Mouse (Mus musculus): Measurements from ENCODE around the gene Tmed9.

The Tmed9 gene

DNA sequence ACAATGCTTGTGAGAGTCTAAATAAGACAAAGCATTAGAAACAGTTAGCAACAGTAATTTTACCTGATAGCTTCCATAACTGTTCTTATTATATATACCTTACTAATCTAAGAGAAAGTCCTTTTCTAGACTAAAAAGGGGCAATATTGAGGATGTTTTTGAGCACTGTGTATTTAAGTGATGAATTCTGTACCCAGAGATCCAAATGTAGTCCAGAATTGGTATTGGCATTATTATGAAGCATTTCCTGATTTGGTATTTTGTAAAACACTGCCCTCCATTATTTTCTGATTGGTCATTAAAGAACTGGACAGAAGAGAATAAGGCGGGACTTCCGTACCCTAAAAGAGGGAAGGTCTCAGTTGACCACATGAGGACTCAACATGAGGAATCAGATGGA lies at the start of gene Tmed9:
Gene Tmed9, plus strand, starts transcription at position 301 of the 400 bp plus-strand sequence.
- no peak for DNase-seq

DNA sequence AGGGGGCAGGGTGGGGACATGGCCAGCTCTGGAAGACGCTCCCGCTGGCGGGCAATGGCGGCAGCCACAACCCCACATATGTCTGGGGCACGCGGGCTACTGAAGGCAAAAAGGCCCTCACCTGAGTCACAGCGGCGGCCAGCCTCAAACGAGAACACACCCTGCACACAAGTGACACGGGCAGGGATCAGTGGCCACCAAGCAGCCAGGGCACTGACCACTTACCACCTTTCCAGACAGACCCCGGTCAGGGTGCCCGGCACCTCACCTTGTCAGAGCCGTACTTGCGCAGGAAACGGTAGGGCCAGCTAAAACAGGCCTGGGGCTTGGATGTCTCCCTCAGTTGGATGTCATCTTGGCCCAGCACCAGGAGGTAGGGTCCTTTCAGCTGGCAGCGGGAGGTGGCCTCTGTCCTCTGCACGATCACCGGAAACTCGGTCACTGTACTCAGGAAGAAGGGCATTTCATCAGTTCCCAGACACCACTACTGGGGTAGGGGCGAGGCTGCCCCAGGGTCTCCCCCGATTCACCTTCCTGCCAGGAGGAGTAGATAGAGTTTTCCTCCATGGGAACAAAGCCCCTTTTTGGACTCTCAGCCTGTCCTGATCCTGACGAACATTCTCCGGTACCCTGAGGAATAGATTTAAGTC lies 49.5 kb upstream of the Tmed9 start:
- DNase-seq, result no peak

DNA sequence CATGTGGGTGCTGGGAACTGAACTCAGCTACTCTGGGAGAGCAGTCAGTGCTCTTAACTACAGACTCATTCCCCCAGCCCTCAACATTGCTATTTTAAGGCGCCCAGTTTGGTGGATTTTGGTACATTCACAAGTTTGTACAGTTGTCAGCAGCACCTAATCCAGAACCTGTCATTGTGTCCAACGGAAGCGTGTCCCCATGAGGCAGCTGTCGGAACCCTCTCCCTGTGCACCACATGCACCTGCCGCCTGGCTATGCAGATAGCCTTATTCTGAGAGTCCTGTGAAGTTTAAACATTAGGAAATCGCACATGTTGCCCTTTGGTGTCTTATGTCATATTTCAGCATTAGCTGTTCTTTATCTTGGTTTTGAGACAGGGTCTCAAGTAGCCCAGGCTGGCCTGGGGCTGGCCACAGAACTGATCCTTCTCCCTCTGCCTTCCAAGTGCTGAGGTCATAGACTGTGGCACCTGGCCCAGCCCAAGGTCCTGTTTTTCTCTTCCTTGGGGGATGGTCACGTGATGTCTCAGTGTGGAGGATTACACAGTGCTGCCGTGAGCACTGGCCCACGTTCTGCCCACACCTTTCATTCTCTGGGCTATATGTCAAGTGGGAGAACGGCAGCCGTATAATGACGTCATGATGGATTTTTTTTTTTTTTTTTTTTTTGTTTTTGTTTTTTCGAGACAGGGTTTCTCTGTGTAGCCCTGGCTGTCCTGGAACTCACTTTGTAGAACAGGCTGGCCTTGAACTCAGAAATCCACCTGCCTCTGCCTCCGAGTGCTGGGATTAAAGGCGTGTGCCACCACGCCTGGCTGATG lies 47.6 kb upstream of the Tmed9 start:
- DNase-seq, result no peak

DNA sequence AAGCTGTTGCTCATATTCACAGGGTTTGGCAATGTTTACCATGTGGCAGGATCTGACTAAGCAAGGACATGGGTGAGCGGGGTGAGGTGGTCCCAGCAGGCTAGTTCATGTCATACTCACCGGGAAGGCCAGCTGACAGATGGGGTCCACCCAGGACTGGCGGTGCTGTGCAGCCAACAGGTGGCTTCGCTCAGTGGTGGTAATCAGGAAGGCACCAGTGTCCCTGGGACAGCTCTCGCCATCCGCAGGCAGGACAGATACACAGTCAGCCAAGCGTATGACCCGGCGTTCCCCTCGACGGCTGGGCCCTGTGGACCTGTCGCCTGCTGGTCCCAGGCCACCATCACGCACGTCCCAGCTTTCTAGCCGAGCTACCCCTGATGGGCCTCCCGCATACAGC lies 46.3 kb upstream of the Tmed9 start:
- no peak for DNase-seq

DNA sequence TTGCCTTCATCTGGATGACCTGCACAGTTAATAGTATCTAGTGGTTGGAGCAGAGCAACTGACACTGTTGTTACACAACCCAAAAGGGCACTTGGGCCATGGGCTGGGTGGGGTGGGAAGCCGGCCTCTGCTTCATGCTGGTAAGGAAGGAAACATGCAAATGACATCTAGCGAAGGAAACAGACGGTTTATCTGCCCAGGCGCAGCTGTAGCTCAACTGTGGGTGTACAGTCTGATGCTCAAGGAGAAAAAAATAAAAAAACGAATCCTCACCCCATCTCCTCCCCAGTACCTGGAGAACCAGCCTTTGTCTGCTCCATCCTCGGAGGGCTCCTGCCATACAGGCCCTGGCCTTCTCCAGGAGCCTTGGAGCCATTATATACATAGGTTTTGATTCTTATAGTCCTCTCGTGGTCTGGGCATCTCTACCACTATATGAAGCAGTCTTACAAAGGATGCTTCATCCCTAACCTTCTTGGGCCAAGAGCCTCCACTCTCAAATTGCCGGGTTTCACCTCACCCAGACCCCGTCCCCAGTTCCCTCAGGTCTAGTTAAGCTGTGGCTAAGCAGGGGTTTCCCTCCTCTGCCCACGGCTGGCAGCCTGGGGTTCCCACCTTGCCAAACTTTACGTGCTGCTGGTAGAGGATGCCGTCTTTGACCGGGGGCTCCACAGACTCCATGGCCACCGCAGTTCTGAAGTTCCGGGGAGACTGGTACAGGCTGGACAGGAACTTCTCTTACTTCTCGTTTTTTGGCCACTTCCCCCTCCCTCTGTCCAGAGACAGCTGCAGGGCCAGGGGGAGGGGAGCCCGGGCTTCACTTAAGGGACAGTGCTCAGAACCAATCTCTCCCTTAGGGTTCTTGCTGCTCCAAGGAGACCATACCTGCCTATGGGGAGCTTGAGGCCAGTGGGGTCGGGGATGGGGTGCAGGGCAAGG lies 45.4 kb upstream of the Tmed9 start:
- DNase-seq, result no peak

DNA sequence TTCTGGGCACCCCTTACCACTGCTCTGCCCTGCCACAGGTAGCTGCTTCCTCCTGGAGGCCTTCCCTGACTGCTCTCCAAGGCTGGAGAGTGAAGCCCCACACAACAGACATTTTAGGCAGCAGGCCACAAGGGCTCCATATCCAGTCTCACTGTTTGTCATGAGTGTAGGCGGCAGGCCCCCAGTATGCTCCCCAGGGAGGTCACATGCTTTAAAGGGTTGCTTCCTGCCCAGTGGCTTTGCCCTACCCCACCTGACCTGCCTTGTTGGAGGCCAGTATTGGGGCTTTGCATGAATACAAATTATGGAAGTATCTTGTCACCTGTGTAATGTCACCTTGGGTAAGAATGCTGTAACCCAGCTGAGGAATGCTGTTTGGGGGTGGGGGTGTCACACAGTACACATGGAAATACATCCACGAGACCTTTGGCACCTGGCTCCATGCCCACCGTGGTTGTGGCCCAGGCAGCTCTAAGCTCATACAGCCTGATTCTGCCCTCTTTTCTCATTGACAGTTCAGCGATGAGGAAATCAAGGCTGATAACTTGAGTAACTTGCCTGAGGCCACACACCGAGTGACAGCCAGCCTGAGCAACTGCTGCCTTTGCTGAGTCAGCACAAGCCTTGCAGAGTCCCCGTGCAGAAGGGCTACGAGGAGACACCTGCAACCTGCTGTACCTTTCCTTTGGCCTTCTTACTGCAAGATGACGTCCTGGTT lies 44.2 kb upstream of the Tmed9 start, which contains the start of gene Dok3:
Gene Dok3, minus strand, starts transcription at position 99 of the 718 bp plus-strand sequence.
- DNase-seq, result no peak

- no peak for DNase-seq
Measured at GRCm38 (mm10) chr13:55535191-55535590, 38.3 kb upstream of the Tmed9 start.

DNA sequence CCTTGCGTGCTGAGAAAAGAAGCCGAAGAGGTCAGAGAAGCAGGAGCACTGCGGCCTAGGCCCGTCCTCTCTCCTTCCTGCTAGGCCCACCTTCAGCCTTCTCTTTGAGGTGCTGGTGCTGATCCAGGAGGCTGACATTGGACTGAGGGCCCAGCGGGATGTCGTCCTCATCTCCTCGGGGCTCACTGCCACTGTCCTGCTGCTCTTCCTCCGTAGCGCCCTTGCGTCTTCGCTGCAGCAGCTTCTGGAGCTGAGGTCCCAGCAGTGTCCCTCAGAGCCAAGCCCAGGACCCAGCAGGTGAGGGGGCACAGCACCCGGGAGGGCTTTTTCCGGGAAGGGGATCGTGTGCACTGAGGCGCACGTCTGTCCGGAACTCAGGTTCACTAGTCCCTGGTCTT lies 37.7 kb upstream of the Tmed9 start:
- no peak for DNase-seq

DNA sequence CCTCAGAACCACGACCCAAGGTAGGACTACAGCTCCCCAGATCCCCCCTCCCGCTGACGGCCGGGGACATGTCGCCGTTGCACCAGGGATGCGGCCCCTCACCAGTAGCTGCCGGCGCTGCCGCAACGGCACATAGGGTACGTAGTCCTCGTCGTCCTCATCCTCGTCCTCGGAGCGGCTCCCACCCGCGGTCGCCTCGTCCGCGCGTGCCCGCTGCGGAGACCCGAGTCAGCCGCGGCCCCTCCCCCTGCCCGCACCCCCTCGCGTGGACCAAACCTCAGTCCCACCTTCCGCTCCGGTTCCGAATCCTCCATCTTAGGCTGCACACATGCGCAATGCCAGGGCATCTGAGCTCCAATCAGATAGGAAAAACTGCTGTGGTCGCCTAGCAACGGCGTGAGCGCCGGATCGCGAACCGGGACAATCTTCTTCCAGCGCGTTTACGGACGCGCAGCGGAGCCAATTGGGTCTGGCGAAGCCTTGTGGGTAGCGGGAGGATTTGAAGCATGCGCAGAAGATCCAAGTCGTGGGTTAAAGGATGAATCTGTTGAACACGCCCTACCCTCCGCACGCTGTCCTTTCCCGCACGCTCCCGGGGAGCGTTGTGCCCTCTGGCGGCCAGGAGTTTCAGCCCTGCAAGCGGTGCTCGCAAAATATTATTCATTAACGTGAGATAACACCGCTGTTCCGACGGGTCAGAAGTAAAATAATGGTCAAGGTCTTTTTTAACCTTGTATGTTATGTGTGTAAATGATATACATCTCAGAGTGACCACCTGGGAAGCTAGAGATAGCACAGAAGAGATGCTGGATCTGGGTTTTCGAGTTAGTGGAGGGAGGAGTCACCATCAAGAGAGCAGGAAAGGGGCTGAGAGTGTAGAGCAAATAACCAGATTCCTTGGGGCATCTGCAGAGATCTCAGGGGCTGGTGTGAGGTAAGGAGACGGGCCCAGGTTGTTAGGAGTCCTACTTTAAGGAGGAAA lies 37.0 kb upstream of the Tmed9 start, which contains the start of gene Ddx41:
Gene Ddx41, minus strand, starts transcription at position 465 of the 982 bp plus-strand sequence.
- DNase-seq, result peak; percentile 100

DNA sequence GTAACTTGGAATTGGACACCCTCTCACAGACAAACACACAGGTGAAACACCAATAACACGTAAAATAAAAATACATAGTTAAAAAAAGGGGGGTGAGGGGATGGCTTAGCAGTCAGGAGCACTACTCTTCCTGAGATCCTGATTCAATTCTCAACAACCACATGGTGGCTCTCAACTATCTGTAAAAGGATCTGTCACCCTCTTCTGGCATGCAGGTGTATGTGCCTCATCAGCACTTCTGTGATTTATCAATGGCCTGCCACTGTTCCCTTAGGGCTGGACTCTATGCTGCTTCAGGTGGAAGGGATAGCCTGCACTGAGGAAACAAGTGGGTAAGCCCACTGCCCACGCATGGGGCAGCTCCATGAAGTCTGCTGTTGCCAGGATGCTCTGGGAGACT lies 32.6 kb upstream of the Tmed9 start:
- DNase-seq, result no peak

- peak; percentile 92 for DNase-seq
Measured at GRCm38 (mm10) chr13:55542891-55543290, 30.6 kb upstream of the Tmed9 start.

GRCm38 (mm10) chr13:55543447-55543846 lies 30.1 kb upstream of the Tmed9 start:
- no peak for DNase-seq

DNA sequence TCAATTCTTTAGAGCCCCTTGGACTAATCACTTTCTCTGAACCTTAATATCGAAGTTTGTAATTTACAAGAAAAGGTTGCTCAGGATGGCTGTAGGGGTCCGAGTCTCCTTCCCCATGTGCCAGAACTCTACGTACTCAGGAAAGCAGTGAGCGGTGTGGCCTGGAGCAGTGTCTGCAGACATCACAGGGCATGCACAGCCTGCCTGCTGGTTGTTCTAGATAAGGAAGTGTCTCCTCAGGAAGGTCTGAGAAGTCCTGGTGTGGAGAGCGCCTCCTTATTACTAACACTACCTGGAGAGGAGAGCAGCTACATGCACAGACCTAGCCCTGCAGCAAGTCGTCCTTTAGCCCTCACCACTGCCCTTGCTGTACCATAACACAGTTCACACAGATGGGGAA lies 28.7 kb upstream of the Tmed9 start:
- no peak for DNase-seq

DNA sequence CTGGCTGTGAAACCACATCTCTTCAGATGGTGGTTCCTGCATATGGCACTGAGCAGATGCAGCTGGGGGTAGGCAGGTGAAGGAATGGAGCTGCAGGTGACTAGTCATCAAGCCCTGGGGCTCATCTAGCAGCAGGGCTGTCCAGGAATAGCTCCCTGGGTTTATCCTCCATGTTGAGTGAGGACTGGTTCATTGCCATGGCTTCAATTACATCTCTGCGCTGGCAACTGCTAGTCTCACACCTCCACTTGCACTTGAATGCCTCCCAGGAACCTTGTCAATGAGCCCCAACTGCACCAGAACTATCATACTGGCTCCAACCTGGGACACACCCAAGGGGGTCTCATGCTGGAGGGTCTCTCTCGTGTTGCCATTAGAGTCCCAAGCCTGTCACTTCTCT lies 25.6 kb upstream of the Tmed9 start:
- no peak for DNase-seq

- no peak for DNase-seq
Measured at GRCm38 (mm10) chr13:55548426-55548825, 25.1 kb upstream of the Tmed9 start.

GRCm38 (mm10) chr13:55549061-55549460 lies 24.5 kb upstream of the Tmed9 start:
- no peak for DNase-seq

- no peak for DNase-seq
Measured at GRCm38 (mm10) chr13:55555921-55556320, 17.6 kb upstream of the Tmed9 start.

DNA sequence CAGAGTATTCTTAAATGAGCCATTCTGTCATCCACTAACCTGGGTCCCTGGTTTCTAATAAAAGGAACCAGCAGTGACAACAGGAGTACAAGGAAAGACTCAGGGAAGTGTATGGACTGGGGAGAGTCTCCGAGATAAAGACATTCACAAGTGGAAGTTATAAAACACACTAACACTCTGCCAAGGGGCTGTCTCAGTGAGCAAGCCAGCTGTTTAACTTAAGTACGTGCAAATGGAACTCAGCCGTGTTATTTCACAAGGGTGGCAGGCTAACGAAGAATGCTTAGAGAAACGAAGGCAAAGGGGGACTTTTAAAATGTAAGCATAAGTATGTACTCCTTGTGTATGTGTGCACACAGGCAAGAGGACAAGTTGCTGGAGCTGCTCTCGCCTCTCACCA lies 16.0 kb upstream of the Tmed9 start:
- no peak for DNase-seq

DNA sequence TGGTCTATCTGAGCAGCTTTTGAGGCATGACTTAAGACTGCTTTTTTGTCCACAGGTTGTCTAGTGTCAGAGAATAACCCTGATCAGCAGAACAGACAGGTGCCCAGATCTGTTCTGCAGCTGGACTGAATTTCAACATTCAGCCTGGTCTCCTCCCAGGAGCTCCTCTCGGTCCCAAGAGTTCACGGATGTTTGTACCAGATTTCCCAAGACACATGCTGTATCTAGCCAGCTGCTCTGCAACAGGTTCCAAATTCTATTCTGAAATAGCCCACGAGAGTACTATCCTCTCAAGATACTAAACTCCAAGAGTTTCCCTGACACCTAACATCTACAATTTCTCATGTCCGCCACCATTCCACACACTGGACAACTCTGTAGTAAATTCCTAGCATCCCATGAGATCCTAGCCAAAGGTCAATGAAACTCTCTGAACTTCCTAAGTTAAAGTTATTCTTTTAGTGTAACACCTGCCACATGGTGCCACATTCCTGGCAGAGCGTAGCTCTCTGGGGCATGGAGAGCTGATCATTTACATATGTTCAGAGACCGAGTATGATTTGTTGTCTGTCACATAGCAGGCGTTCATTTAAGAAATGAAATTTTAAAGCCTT lies 10.2 kb upstream of the Tmed9 start:
- peak; percentile 15 for DNase-seq

- DNase-seq, result no peak
Measured at GRCm38 (mm10) chr13:55567001-55567400, 6.5 kb upstream of the Tmed9 start.

GRCm38 (mm10) chr13:55567949-55568348 lies 5.6 kb upstream of the Tmed9 start:
- DNase-seq, result no peak
